Comparison of ENCODE assay signal across 8 mouse cellular contexts in the genomic region with DNA sequence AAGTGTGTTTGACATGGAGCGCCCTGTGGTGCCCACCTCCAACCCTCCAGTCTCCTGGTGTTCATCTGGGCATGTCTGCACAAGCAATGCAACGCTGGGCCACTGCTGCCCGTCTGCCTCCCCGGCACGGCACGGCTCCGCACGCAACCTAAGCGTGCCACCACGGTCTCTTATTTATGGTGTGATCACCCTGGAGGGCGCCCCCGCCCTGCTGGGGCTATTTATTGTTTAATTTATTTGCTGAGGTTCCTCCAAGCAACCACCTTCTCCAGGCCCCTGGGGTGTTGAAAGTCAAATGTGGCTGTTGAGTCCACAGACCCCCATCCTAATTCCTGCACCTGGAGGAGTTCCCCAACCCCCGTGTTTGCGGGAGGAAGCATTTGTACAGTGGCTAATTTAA. TPM values are rescaled to one million over a fixed set of nuclear protein-coding genes. Genes with fewer than 3 reads are reported as not detected.
A peak's percentile ranks its signal among the peaks of the same experiment; 100 is the strongest.
DNase-seq lines count a peak whose midpoint lies in the region; ATAC-seq and TF ChIP-seq lines count a peak whose summit lies in the region.

No protein-coding gene starts in this region.

- H3K27me3 ChIP-seq in megakaryocyte, embryonic 14.5 days (replicated peaks): peaks cover 9% of the 10 kb centered on the region
- no peaks in the 10 kb centered on the region for H3K27me3 ChIP-seq in limb, embryonic 11.5 days (ENCODE audit: control insufficient read depth, insufficient read depth, low read length)
- H3K27me3 ChIP-seq in stomach, embryonic 15.5 days (replicated peaks): no peaks in the 10 kb centered on the region

- no peak overlapping the region; the same call in 1 of the 2 replicates for H3K4me2 ChIP-seq in limb, embryonic 11.5 days (ENCODE audit: low read depth, severe bottlenecking)
- H3K4me2 ChIP-seq in stomach, embryonic 15.5 days: peak overlapping the region; percentile 86

- 0 out of 2 replicates have a peak overlapping the region, but pooled peaks have one; percentile 17 for H3K9ac ChIP-seq in limb, embryonic 11.5 days (ENCODE audit: low read length)
- peak overlapping the region; percentile 31; the same call in 1 of the 2 replicates for H3K9ac ChIP-seq in stomach, embryonic 15.5 days

- H3K4me3 ChIP-seq in gastrocnemius, adult 2 months: peak overlapping the region; percentile 82
- H3K4me3 ChIP-seq in megakaryocyte, embryonic 14.5 days (replicated peaks): peak overlapping the region; percentile 98
- H3K4me3 ChIP-seq in limb, embryonic 11.5 days (ENCODE audit: low read depth, low read length): no peak overlapping the region
- H3K4me3 ChIP-seq in stomach, embryonic 15.5 days (replicated peaks): peak overlapping the region; percentile 78

- TF ChIP-seq CTCF in gastrocnemius, adult 2 months (IDR thresholded peaks at IDR 0.05): no peak

- DNase-seq in gastrocnemius, adult 2 months: no peak
- no peak for DNase-seq in gastrocnemius, postnatal 36 days
- DNase-seq in limb, embryonic 11.5 days (ENCODE audit: low spot score): no peak
- DNase-seq in layer of hippocampus, postnatal 25 days (ENCODE audit: extremely low spot score in 1 of 2, low spot score in 1 of 2): no peak
- DNase-seq in embryo, embryonic 10.5 days (ENCODE audit: low spot score): no peak

- ATAC-seq in megakaryocyte, adult 5-6 weeks (ENCODE audit: poor library complexity, severe bottlenecking): no peak
- no peak for ATAC-seq in limb, embryonic 11.5 days (ENCODE audit: insufficient number of reproducible peaks, low FRiP score, low TSS enrichment, low read depth)
- ATAC-seq in stomach, embryonic 15.5 days (ENCODE audit: insufficient read depth, low FRiP score, low read depth): no peak

- intact Hi-C loops in gastrocnemius, adult 2 months (cut with DNase I): no loop called here
- intact Hi-C loops in gastrocnemius, postnatal 36 days (cut with DNase I): no loop called here

- H3K4me1 ChIP-seq in megakaryocyte, embryonic 14.5 days: peaks cover 70% of the 10 kb centered on the region
- H3K4me1 ChIP-seq in limb, embryonic 11.5 days (ENCODE audit: control insufficient read depth, insufficient read depth, low read length): peaks cover 28% of the 10 kb centered on the region
- H3K4me1 ChIP-seq in stomach, embryonic 15.5 days: peaks cover 48% of the 10 kb centered on the region

- 84% methylated on average over 14 of the region's 14 CpGs for WGBS in limb, embryonic 11.5 days
- 77% methylated on average over 14 of the region's 14 CpGs for WGBS in stomach, embryonic 15.5 days

- H3K27ac ChIP-seq in gastrocnemius, adult 2 months: peak overlapping the region; percentile 100
- H3K27ac ChIP-seq in limb, embryonic 11.5 days (replicated peaks; ENCODE audit: low read depth, low read length): no peak overlapping the region
- H3K27ac ChIP-seq in stomach, embryonic 15.5 days: 0 out of 2 replicates have a peak overlapping the region, but pooled peaks have one; percentile 10

- peaks cover 31% of the 10 kb centered on the region for H3K36me3 ChIP-seq in megakaryocyte, embryonic 14.5 days (replicated peaks; ENCODE audit: low read length)
- peaks cover 10% of the 10 kb centered on the region for H3K36me3 ChIP-seq in limb, embryonic 11.5 days (ENCODE audit: control insufficient read depth, insufficient read depth, low read length)
- H3K36me3 ChIP-seq in stomach, embryonic 15.5 days: peaks cover 24% of the 10 kb centered on the region

- no peaks in the 10 kb centered on the region; the same call in 1 of the 2 replicates for H3K9me3 ChIP-seq in megakaryocyte, embryonic 14.5 days
- no peaks in the 10 kb centered on the region for H3K9me3 ChIP-seq in limb, embryonic 11.5 days (ENCODE audit: control insufficient read depth, low read length)
- H3K9me3 ChIP-seq in stomach, embryonic 15.5 days: no peaks in the 10 kb centered on the region

RNA-seq across cellular contexts. Expression of a gene that starts 3.1 kb away (rescaled TPM):
- 10 to 100 TPM; 34.4 to 46.6 TPM for total RNA-seq in gastrocnemius, adult 2 months (2021)
- 10 to 100 TPM; 22.1 to 32.2 TPM for total RNA-seq in gastrocnemius, postnatal 36 days (2021)
- 14.1 and 18.1 TPM in 2 replicates for polyA plus RNA-seq in megakaryocyte, embryonic 14.5 days (2012; ENCODE audit: insufficient read depth, low replicate concordance)
- 6.9 and 12.5 TPM in 2 replicates for total RNA-seq in megakaryocyte, adult 5-6 weeks (2015)
- total RNA-seq in megakaryocyte, adult 5-6 weeks (2017): 3.3 and 4.7 TPM in 2 replicates
- 34.5 and 43.9 TPM in 2 replicates for polyA plus RNA-seq in limb, embryonic 11.5 days (2014; fragmentation: Nextera tagmentation; extraction: Ambion mirVana)
- polyA plus RNA-seq in stomach, embryonic 15.5 days (2015; fragmentation: Nextera tagmentation; extraction: Ambion mirVana): 68.7 and 74.8 TPM in 2 replicates
- 10 to 100 TPM; 30.3 to 38.9 TPM for total RNA-seq in layer of hippocampus, postnatal 25 days (2021)

RNA-seq across cellular contexts. Expression of a gene that starts 45.6 kb away (rescaled TPM):
- 10 to 100 TPM in 1 of 2 experiments, 1 to 10 TPM in 1; 8.1 to 11.6 TPM for total RNA-seq in gastrocnemius, adult 2 months (2021)
- 1 to 10 TPM; 6.6 to 8.9 TPM for total RNA-seq in gastrocnemius, postnatal 36 days (2021)
- 18.5 and 51.3 TPM in 2 replicates for polyA plus RNA-seq in megakaryocyte, embryonic 14.5 days (2012; ENCODE audit: insufficient read depth, low replicate concordance)
- 21.5 and 22.2 TPM in 2 replicates for total RNA-seq in megakaryocyte, adult 5-6 weeks (2015)
- total RNA-seq in megakaryocyte, adult 5-6 weeks (2017): 38.6 and 41.4 TPM in 2 replicates
- 94.3 and 94.9 TPM in 2 replicates for polyA plus RNA-seq in limb, embryonic 11.5 days (2014; fragmentation: Nextera tagmentation; extraction: Ambion mirVana)
- polyA plus RNA-seq in stomach, embryonic 15.5 days (2015; fragmentation: Nextera tagmentation; extraction: Ambion mirVana): 124 and 125 TPM in 2 replicates
- total RNA-seq in layer of hippocampus, postnatal 25 days (2021): 10 to 100 TPM; 18.0 to 28.1 TPM

RNA-seq across cellular contexts. Expression of a gene that starts 45.9 kb away (rescaled TPM):
- total RNA-seq in gastrocnemius, adult 2 months (2021): 1 to 10 TPM; 3.9 to 6.6 TPM
- 1 to 10 TPM; 3.6 to 3.7 TPM for total RNA-seq in gastrocnemius, postnatal 36 days (2021)
- polyA plus RNA-seq in megakaryocyte, embryonic 14.5 days (2012; ENCODE audit: insufficient read depth, low replicate concordance): 1.6 and 6.8 TPM in 2 replicates
- total RNA-seq in megakaryocyte, adult 5-6 weeks (2015): 11.0 and 13.0 TPM in 2 replicates
- 5.1 and 5.7 TPM in 2 replicates for total RNA-seq in megakaryocyte, adult 5-6 weeks (2017)
- 11.5 and 12.0 TPM in 2 replicates for polyA plus RNA-seq in limb, embryonic 11.5 days (2014; fragmentation: Nextera tagmentation; extraction: Ambion mirVana)
- polyA plus RNA-seq in stomach, embryonic 15.5 days (2015; fragmentation: Nextera tagmentation; extraction: Ambion mirVana): 11.6 and 13.4 TPM in 2 replicates
- total RNA-seq in layer of hippocampus, postnatal 25 days (2021): 10 to 100 TPM; 12.7 to 16.9 TPM
